Mouse (Mus musculus): ENCODE measurements around the gene Dcst1. TPM values are rescaled to one million over a fixed set of nuclear protein-coding genes. Genes with fewer than 3 reads are reported as not detected.

Gene Dcst1
- polyA plus RNA-seq, 1 experiment from 2014 or later = 0.12 TPM

DNA sequence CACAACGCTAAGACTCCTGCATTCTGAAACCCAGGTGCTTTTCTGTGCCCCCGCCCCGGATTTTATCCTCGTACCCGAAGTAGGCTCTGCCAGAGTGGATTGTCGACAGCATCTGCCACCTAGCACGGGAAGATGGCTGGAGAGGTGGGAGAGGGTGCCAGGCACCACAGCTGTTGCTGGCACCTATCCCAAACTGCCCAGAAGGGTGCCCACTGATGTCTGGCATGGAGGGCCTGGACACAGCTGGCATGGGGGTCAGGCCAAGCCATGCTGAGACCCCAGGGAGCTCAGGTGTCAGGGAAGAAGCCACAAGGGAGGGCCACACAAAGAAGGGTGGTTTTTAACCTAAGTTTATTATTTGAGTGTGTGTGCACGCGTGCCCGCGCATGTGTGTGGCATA is 32.0 kb downstream of the Dcst1 start:
- H3K9ac ChIP-seq (ENCODE audit: low read depth, low read length) = no peak overlapping the region
- no peaks in the 10 kb centered on the region for H3K9me3 ChIP-seq (replicated peaks; ENCODE audit: control insufficient read depth, low read length)
- H3K27me3 ChIP-seq (ENCODE audit: control insufficient read depth, insufficient read depth, low read depth, low read length) = peaks cover 35% of the 10 kb centered on the region
- ATAC-seq (ENCODE audit: low read depth) = no peak
- H3K36me3 ChIP-seq (ENCODE audit: control insufficient read depth, insufficient read depth) = no peaks in the 10 kb centered on the region
- peaks cover 5% of the 10 kb centered on the region; the same call in 1 of the 2 replicates for H3K4me1 ChIP-seq (ENCODE audit: control insufficient read depth, low read depth, low read length)
- 78% methylated on average over 11 of the region's 11 CpGs for WGBS (ENCODE audit: insufficient replicate concordance)
- no peak overlapping the region for H3K4me2 ChIP-seq (ENCODE audit: low read depth, low read length)
- H3K27ac ChIP-seq (ENCODE audit: low read length) = no peak overlapping the region
- no peak overlapping the region for H3K4me3 ChIP-seq (ENCODE audit: low read depth, low read length)

DNA sequence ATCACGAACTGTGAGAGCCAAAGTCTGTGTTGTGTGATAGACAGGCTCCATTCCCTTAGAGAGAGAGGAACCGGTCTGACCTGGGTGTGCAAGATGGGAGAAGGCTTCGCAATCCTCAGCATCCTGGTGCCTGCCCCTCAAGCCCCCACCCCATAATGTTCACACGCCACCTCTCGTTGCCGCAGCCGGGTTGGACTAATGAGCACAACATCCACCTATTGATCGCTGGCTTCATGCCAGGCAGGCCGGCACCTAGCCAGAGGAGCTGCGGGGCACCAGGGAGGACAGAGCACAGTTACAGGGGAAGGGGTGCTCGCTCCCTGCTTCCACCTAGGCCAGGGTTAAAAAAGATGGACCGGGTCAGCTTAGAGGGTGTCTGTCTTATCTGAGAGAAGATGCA is 32.6 kb downstream of the Dcst1 start:
- no peaks in the 10 kb centered on the region for H3K9me3 ChIP-seq (replicated peaks; ENCODE audit: control insufficient read depth, low read length)
- 53% methylated on average over 12 of the region's 12 CpGs for WGBS (ENCODE audit: insufficient replicate concordance)
- no peak overlapping the region for H3K27ac ChIP-seq (ENCODE audit: low read length)
- no peak for ATAC-seq (ENCODE audit: low read depth)
- H3K27me3 ChIP-seq (ENCODE audit: control insufficient read depth, insufficient read depth, low read depth, low read length) = peaks cover 36% of the 10 kb centered on the region
- H3K36me3 ChIP-seq (ENCODE audit: control insufficient read depth, insufficient read depth) = no peaks in the 10 kb centered on the region
- no peak overlapping the region for H3K4me3 ChIP-seq (ENCODE audit: low read depth, low read length)
- H3K9ac ChIP-seq (ENCODE audit: low read depth, low read length) = no peak overlapping the region
- no peak overlapping the region for H3K4me2 ChIP-seq (ENCODE audit: low read depth, low read length)
- peaks cover 3% of the 10 kb centered on the region; the same call in 1 of the 2 replicates for H3K4me1 ChIP-seq (ENCODE audit: control insufficient read depth, low read depth, low read length)

DNA sequence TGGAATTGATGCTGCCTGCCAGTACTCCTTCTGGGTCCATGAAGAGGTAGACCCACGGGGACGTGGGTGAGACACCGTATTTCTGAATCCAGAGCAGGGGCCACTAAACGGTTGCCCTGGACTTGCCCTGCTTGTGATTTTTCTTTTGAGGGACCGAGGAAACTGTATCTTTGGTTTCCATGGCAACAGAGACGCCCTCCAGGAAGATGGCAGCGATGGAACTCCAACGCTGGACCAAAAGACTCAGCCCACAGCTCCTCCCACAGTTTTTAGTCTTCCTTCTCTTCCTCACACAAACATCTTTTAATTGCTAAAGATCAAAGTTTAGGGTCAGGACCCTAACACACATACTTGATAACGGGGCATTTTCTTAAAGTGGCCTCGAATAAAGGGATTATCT is 33.0 kb downstream of the Dcst1 start:
- no peak for ATAC-seq (ENCODE audit: low read depth)
- H3K27me3 ChIP-seq (ENCODE audit: control insufficient read depth, insufficient read depth, low read depth, low read length) = peaks cover 37% of the 10 kb centered on the region
- 55% methylated on average over 10 of the region's 10 CpGs for WGBS (ENCODE audit: insufficient replicate concordance)

DNA sequence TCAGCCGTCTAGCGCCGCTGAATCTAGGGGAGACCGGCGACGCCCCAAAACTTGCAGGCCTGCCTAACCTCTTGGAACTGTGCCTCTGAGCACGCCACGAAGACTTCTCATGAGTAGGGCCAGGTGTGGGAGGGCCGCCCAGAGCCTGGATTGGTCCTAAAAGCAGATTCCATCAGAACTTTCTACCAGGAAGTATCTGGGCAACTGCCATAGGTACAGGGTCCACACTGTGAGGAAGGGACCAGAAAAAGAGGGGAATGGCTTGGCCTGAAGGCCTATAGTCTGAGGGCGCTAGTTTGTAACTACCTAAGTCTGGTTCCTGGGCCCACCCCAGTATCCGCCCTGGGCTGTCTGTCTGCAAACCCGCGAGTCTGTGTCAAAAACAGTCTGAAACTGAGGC is 33.5 kb downstream of the Dcst1 start:
- no peak overlapping the region for H3K4me2 ChIP-seq (ENCODE audit: low read depth, low read length)
- no peak overlapping the region for H3K4me3 ChIP-seq (ENCODE audit: low read depth, low read length)
- WGBS (ENCODE audit: insufficient replicate concordance) = 51% methylated on average over 13 of the region's 13 CpGs
- H3K9ac ChIP-seq (ENCODE audit: low read depth, low read length) = no peak overlapping the region
- peaks cover 39% of the 10 kb centered on the region for H3K27me3 ChIP-seq (ENCODE audit: control insufficient read depth, insufficient read depth, low read depth, low read length)
- no peak for ATAC-seq (ENCODE audit: low read depth)
- H3K4me1 ChIP-seq (ENCODE audit: control insufficient read depth, low read depth, low read length) = no peaks in the 10 kb centered on the region; the same call in 1 of the 2 replicates
- no peak overlapping the region for H3K27ac ChIP-seq (ENCODE audit: low read length)
- H3K36me3 ChIP-seq (ENCODE audit: control insufficient read depth, insufficient read depth) = no peaks in the 10 kb centered on the region
- H3K9me3 ChIP-seq (replicated peaks; ENCODE audit: control insufficient read depth, low read length) = no peaks in the 10 kb centered on the region

More for the DNA sequence above, 33.0 kb downstream of the Dcst1 start:
- Histone ChIP-seq H3K4me3 (ENCODE audit: low read depth, low read length) (no peak overlapping the region), H3K9me3 (replicated peaks; ENCODE audit: control insufficient read depth, low read length) (no peaks in the 10 kb centered on the region), H3K4me1 (ENCODE audit: control insufficient read depth, low read depth, low read length) (no peaks in the 10 kb centered on the region; the same call in 1 of the 2 replicates), H3K27ac (ENCODE audit: low read length) (no peak overlapping the region), H3K9ac (ENCODE audit: low read depth, low read length) (no peak overlapping the region), H3K36me3 (ENCODE audit: control insufficient read depth, insufficient read depth) (no peaks in the 10 kb centered on the region), H3K4me2 (ENCODE audit: low read depth, low read length) (no peak overlapping the region)

DNA sequence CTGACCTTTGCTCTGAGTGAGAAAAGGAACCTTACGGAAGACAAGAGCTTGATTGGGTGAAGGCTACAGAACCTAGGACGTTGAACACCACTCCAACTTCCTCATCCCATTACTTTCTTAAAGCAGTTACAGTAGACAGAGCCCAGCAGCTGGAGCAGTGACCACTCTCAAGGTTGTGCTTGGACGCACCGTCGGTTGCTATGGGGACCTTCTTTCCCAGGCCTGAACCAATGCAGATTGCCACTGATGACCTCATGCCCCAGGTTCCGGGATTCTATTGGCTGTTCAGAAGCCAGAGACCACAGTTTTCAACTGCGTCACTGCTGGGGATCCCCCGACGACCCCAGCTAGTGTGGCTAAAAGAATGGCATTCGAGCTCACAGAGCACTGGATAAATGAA is 34.1 kb downstream of the Dcst1 start:
- H3K36me3 ChIP-seq (ENCODE audit: control insufficient read depth, insufficient read depth) = no peaks in the 10 kb centered on the region
- WGBS (ENCODE audit: insufficient replicate concordance) = 25% methylated on average over 10 of the region's 10 CpGs
- no peaks in the 10 kb centered on the region; the same call in 1 of the 2 replicates for H3K4me1 ChIP-seq (ENCODE audit: control insufficient read depth, low read depth, low read length)
- H3K27ac ChIP-seq (ENCODE audit: low read length) = no peak overlapping the region
- H3K4me3 ChIP-seq (ENCODE audit: low read depth, low read length) = no peak overlapping the region
- no peak overlapping the region for H3K9ac ChIP-seq (ENCODE audit: low read depth, low read length)
- no peak for ATAC-seq (ENCODE audit: low read depth)
- no peaks in the 10 kb centered on the region for H3K9me3 ChIP-seq (replicated peaks; ENCODE audit: control insufficient read depth, low read length)
- no peak overlapping the region for H3K4me2 ChIP-seq (ENCODE audit: low read depth, low read length)
- peaks cover 36% of the 10 kb centered on the region for H3K27me3 ChIP-seq (ENCODE audit: control insufficient read depth, insufficient read depth, low read depth, low read length)

DNA sequence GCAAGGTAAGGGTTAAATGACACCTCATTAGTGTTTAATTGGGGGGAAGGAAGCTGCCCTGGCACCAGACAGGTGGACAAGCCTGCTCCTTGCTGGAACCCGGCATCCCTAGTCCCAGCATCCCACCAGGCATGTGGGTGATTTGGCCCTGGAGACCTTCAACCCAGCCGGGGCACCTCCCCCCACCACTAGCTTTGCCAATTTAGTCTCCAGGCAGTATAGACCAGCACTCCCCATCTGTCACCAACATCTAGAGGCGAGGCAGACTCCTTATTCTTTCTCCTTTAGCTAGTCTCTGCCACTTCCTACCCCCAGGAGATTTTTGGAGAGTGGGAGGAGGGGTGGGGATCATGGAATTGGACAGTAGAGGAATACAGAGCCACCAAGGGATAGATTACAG is 34.7 kb downstream of the Dcst1 start:
- no peaks in the 10 kb centered on the region; the same call in 1 of the 2 replicates for H3K4me1 ChIP-seq (ENCODE audit: control insufficient read depth, low read depth, low read length)
- H3K36me3 ChIP-seq (ENCODE audit: control insufficient read depth, insufficient read depth) = no peaks in the 10 kb centered on the region
- no peak for ATAC-seq (ENCODE audit: low read depth)
- no peak overlapping the region for H3K27ac ChIP-seq (ENCODE audit: low read length)
- H3K9me3 ChIP-seq (replicated peaks; ENCODE audit: control insufficient read depth, low read length) = no peaks in the 10 kb centered on the region
- no peak overlapping the region for H3K4me3 ChIP-seq (ENCODE audit: low read depth, low read length)
- no peak overlapping the region for H3K4me2 ChIP-seq (ENCODE audit: low read depth, low read length)
- peaks cover 36% of the 10 kb centered on the region for H3K27me3 ChIP-seq (ENCODE audit: control insufficient read depth, insufficient read depth, low read depth, low read length)
- no peak overlapping the region for H3K9ac ChIP-seq (ENCODE audit: low read depth, low read length)
- 40% methylated on average over 3 of the region's 3 CpGs for WGBS (ENCODE audit: insufficient replicate concordance)

DNA sequence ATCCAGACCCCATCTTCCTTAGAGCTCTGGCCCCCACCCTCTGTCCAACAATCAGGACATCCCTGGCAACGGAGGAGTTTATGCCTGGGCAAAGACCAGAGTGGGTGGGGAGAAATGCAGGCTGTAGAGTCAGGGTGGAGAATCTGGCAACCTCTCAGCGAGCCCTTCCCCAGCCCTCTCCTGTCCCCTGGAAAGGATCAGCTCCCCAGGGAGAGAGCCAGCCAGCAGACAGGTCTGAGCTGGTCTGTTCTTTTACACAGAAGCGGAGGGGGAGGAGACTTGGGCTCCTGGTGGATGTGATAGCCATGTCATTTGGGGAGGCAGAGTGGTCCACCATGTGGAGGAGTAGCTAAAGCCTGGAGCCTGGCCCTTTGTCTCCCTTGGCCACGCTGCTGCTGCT is 36.4 kb downstream of the Dcst1 start:
- H3K27ac ChIP-seq (ENCODE audit: low read length) = no peak overlapping the region
- no peak for ATAC-seq (ENCODE audit: low read depth)

DNA sequence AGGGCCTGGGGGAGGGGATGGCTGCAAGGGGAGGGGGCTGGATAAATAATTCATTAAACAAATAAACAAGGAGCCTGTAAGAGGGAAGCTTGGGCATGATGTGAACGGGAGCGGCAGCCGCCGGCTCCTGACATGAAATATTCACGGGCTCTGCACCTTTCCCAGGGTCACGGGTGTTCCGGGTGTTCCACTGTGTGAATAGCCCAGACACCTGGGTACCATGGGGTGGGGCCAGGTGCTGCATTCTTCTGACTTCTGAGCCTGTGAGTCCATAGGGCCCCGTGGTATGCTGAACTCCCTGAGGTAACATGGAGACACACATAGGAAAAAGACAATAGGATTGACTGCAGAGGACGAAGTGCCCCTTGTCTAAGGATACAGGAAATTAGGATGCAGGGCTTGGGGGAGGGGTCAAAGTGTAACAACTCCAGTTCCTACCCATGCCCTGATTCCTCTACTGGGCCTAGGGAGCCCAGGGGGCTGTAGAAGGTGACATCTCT is 37.6 kb downstream of the Dcst1 start:
- Histone ChIP-seq H3K9ac (ENCODE audit: low read depth, low read length) (no peak overlapping the region), H3K9me3 (replicated peaks; ENCODE audit: control insufficient read depth, low read length) (no peaks in the 10 kb centered on the region), H3K27me3 (ENCODE audit: control insufficient read depth, insufficient read depth, low read depth, low read length) (peaks cover 59% of the 10 kb centered on the region), H3K4me2 (ENCODE audit: low read depth, low read length) (no peak overlapping the region), H3K4me3 (ENCODE audit: low read depth, low read length) (no peak overlapping the region), H3K4me1 (ENCODE audit: control insufficient read depth, low read depth, low read length) (peaks cover 6% of the 10 kb centered on the region), H3K36me3 (ENCODE audit: control insufficient read depth, insufficient read depth) (no peaks in the 10 kb centered on the region), H3K27ac (ENCODE audit: low read length) (no peak overlapping the region)
- ATAC-seq (ENCODE audit: low read depth) = no peak
- 61% methylated on average over 9 of the region's 9 CpGs for WGBS (ENCODE audit: insufficient replicate concordance)

More for the DNA sequence above, 36.4 kb downstream of the Dcst1 start:
- Histone ChIP-seq H3K36me3 (ENCODE audit: control insufficient read depth, insufficient read depth) (no peaks in the 10 kb centered on the region), H3K4me1 (ENCODE audit: control insufficient read depth, low read depth, low read length) (no peaks in the 10 kb centered on the region; the same call in 1 of the 2 replicates), H3K9ac (ENCODE audit: low read depth, low read length) (no peak overlapping the region), H3K9me3 (replicated peaks; ENCODE audit: control insufficient read depth, low read length) (no peaks in the 10 kb centered on the region), H3K4me2 (ENCODE audit: low read depth, low read length) (no peak overlapping the region), H3K27me3 (ENCODE audit: control insufficient read depth, insufficient read depth, low read depth, low read length) (peaks cover 47% of the 10 kb centered on the region), H3K4me3 (ENCODE audit: low read depth, low read length) (no peak overlapping the region)
- 22% methylated on average over 4 of the region's 4 CpGs for WGBS (ENCODE audit: insufficient replicate concordance)

DNA sequence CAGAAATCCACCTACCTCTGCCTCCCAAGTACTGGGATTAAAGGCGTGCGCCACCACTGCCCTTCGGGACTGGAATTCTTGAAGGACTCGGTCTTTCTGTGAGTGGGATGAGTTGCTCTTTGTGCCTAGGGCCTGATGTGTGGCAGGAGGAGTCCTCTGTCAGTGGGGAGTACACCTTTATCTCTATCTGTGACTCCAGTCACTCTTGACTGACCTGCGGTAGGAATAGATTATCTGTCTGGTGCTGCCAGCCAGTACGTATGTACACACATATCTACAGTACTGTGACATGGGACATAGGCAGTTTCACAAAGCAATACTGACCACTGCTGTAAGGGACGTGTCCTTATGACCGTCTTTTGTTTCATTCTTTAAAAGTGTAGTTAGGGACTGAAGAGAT is 39.2 kb downstream of the Dcst1 start:
- WGBS (ENCODE audit: insufficient replicate concordance) = 58% methylated on average over 8 of the region's 8 CpGs
- Histone ChIP-seq H3K4me3 (ENCODE audit: low read depth, low read length) (no peak overlapping the region), H3K9ac (ENCODE audit: low read depth, low read length) (no peak overlapping the region), H3K4me2 (ENCODE audit: low read depth, low read length) (no peak overlapping the region), H3K27me3 (ENCODE audit: control insufficient read depth, insufficient read depth, low read depth, low read length) (peaks cover 66% of the 10 kb centered on the region), H3K36me3 (ENCODE audit: control insufficient read depth, insufficient read depth) (no peaks in the 10 kb centered on the region), H3K9me3 (replicated peaks; ENCODE audit: control insufficient read depth, low read length) (no peaks in the 10 kb centered on the region), H3K4me1 (ENCODE audit: control insufficient read depth, low read depth, low read length) (peaks cover 20% of the 10 kb centered on the region), H3K27ac (ENCODE audit: low read length) (no peak overlapping the region)
- no peak for ATAC-seq (ENCODE audit: low read depth)

All from liver, embryonic 16.5 days (tissue).